Mouse (Mus musculus) kidney, embryonic 15.5 days (tissue): ENCODE measurements at regions not wholly inside any gene's neighbourhood (a gene's known extent, or its start where the extent isn't known, plus 50 kb on each side); places are given as distances from the start of the nearest gene placed in this dataset.

Experiments
- ATAC-seq: fragments of 200-750 bp; cut with Nextera tagmentation; replicated peaks from 2 replicates; pipeline ENCODE4 v1.8.0; 2017; ENCODE audit warnings: moderate TSS enrichment; ENCODE audit not compliant: low FRiP score
- H3K27ac ChIP-seq: fragments of 300-500 bp; sonication (generic); 2 replicates; pipeline ENCODE4 v1.5.1; 2015; ENCODE audit warnings: mild to moderate bottlenecking, inconsistent platforms
- H3K27me3 ChIP-seq: fragments of 300-500 bp; sonication (generic); 2 replicates; pipeline ENCODE4 v1.6.1; 2015; ENCODE audit warnings: inconsistent platforms
- H3K36me3 ChIP-seq: fragments of 300-500 bp; sonication (generic); 2 replicates; pipeline ENCODE4 v1.6.1; 2015; ENCODE audit warnings: inconsistent platforms
- H3K4me1 ChIP-seq: fragments of 300-500 bp; sonication (generic); 2 replicates; pipeline ENCODE4 v1.6.1; 2015; ENCODE audit warnings: inconsistent platforms
- H3K4me2 ChIP-seq: fragments of 300-500 bp; sonication (generic); 2 replicates; pipeline ENCODE4 v1.6.1; 2015; ENCODE audit warnings: moderate library complexity, mild to moderate bottlenecking, inconsistent platforms
- H3K4me3 ChIP-seq: fragments of 300-500 bp; sonication (generic); replicated peaks from 2 replicates; pipeline ENCODE4 v1.5.1; 2015; ENCODE audit warnings: mild to moderate bottlenecking, inconsistent platforms
- H3K9ac ChIP-seq: fragments of 300-500 bp; sonication (generic); 2 replicates; pipeline ENCODE4 v1.6.1; 2015; ENCODE audit warnings: mild to moderate bottlenecking, inconsistent platforms
- H3K9me3 ChIP-seq: fragments of 300-500 bp; sonication (generic); replicated peaks from 2 replicates; pipeline ENCODE4 v1.6.1; 2016; ENCODE audit warnings: inconsistent platforms
- WGBS: fragments of 180-500 bp; shearing (Covaris S2); methylation state at CpG from one replicate; pipeline ENCODE4 v1.1.7; 2015; ENCODE audit warnings: mixed read lengths; 5-methylcytosine and 5-hydroxymethylcytosine counted together

DNA sequence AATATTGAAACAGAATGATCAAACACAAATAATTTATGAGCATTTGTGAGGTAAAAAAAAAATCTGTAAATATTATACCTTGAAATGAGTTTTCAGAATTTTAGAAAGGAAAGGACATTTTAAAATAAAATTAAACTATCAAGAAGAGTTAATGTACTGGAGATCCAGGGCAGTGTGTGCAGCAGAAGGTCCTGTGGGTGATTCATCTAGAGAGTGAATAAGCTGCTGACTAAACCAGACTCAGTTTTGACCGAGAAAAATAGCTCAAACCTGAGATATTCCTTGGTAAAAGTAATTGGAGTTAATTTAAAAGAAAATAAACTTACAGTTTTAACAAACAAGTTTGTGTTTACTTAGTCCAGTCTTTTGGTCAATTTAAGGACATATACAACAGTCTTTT is 1118.6 kb upstream of the Celf2 start:
- WGBS, result 72% methylated on average over 1 of the region's 1 CpGs
- Histone ChIP-seq H3K27ac (no peak overlapping the region), H3K9ac (no peak overlapping the region)

DNA sequence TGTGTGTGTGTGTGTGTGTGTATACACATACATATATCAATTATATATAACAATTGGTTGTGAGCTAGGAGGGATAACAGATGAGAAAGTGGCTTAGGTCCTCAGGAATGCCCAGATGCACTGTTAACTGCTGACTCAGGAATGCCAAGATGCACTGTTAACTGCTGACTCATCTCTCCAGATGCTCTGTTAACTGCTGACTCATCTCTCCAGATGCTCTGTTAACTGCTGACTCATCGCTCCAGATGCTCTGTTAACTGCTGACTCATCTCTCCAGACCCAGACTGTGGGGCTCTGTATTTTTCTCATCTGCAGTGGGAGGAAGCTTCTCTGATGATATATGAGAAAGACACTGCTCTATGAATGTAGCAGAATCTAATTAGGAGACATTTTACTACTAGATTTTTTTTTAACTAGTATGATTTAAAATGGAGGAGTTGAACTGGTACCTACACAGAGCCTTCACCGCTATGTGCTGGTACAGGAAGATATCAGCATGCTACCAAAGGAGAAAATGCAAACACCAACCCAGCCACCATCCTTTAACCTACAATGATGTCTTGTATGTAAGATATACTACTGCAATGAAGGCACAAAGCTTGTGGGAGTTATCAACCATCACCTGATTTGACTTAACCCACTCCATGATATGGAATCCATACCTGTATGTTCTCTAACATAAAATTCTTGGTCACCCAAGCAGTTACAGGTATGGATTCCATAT is 1119.3 kb upstream of the Celf2 start:
- Histone ChIP-seq H3K9me3 (no peaks in the 10 kb centered on the region), H3K4me1 (no peaks in the 10 kb centered on the region), H3K36me3 (no peaks in the 10 kb centered on the region), H3K9ac (no peak overlapping the region), H3K4me2 (no peak overlapping the region), H3K27me3 (no peaks in the 10 kb centered on the region), H3K4me3 (no peak overlapping the region), H3K27ac (no peak overlapping the region)
- 91% methylated on average over 2 of the region's 2 CpGs for WGBS
- no peak for ATAC-seq

More for the DNA sequence above, 1118.6 kb upstream of the Celf2 start:
- no peak for ATAC-seq
- H3K27me3 ChIP-seq, result no peaks in the 10 kb centered on the region
- H3K9me3 ChIP-seq, result no peaks in the 10 kb centered on the region
- H3K36me3 ChIP-seq, result no peaks in the 10 kb centered on the region
- no peaks in the 10 kb centered on the region for H3K4me1 ChIP-seq
- no peak overlapping the region for H3K4me3 ChIP-seq
- no peak overlapping the region for H3K4me2 ChIP-seq

DNA sequence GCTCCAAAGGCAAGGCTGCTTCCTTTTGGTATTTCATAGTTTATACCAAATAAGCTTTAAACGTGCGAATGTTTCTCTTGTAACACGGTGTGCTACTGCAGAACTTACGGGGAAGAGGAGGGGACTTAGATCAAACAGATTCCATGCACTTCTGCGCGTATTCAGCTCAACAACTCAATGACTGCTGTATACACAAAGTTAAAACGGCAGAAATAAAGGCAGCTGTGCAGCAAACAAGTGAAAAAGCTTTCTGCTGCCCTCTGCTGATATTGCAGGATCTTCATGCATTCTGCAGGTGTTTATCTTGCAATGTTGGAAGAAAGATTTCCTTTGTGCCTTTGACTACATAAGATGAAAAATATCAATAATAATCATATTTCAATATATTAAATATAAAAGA is 1128.7 kb upstream of the Celf2 start:
- H3K9ac ChIP-seq, result no peak overlapping the region
- no peak overlapping the region for H3K4me2 ChIP-seq
- no peaks in the 10 kb centered on the region for H3K9me3 ChIP-seq
- H3K36me3 ChIP-seq, result no peaks in the 10 kb centered on the region
- H3K4me3 ChIP-seq, result no peak overlapping the region
- H3K27me3 ChIP-seq, result no peaks in the 10 kb centered on the region
- 55% methylated on average over 7 of the region's 7 CpGs for WGBS
- H3K27ac ChIP-seq, result no peak overlapping the region
- no peaks in the 10 kb centered on the region for H3K4me1 ChIP-seq
- no peak for ATAC-seq

DNA sequence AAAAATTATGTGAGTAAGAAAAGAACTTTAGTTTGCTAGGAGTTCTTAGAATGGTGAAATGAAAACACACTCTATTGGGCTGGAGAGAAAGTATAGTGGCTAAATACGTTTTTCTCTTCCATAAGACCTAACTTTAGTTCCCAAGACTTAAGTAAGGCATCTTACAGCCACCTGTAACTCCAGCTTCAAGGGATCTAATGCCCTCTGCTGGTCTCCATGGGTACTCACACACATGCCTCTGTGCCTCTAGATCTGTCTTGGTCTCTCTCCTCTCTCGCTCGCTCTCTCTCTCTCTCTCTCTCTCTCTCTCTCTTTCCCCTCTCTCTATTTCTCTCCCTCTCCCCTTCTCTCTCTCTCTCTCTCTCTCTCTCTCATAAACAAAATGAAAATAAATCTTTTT is 1129.9 kb upstream of the Celf2 start:
- no peak for ATAC-seq
- Histone ChIP-seq H3K36me3 (no peaks in the 10 kb centered on the region), H3K27ac (no peak overlapping the region), H3K4me3 (no peak overlapping the region), H3K4me2 (no peak overlapping the region), H3K27me3 (no peaks in the 10 kb centered on the region), H3K4me1 (no peaks in the 10 kb centered on the region), H3K9ac (no peak overlapping the region), H3K9me3 (no peaks in the 10 kb centered on the region)
- WGBS, result 62% methylated on average over 3 of the region's 3 CpGs

DNA sequence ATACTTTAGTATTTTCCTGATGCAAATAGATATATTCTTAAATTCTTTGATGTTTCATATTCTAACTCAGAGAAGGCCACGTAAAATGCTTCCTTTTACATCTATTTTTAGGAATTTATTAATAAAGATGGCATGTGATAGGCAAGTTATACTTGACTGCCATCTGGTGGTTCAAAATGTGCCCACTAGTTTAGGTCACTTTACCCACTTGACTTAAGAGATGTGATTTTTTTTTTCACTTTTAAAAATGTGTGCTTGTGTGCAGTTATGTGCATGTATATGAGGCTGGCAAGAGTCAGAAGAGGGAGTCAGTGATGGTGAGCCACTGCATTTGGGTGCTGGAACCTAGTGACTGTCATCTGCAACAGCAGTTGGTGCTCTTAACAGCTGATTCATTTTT is 1136.1 kb upstream of the Celf2 start:
- Histone ChIP-seq H3K4me3 (no peak overlapping the region), H3K9ac (no peak overlapping the region), H3K9me3 (no peaks in the 10 kb centered on the region), H3K27me3 (no peaks in the 10 kb centered on the region), H3K4me1 (no peaks in the 10 kb centered on the region), H3K4me2 (no peak overlapping the region), H3K36me3 (no peaks in the 10 kb centered on the region), H3K27ac (no peak overlapping the region)
- ATAC-seq, result no peak
- 58% methylated on average over 1 of the region's 1 CpGs for WGBS

DNA sequence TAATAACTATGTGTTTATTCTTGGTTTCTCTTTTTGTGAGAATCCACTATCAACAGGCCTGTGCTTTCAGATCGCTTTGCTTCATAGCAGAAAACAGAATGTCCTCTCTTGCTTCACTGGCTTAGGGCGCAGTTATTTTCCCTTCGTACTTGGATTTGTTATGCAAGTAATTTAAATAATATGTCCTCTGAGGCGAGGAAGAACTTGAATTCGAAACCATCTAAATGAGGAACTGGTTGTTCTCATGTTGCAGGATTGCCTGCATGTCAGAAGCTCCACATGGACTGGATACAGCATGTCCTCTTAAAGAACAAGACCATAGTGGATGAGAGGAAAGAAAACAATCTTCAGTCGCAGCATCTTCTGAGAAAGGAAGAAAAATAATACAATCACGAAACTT is 1151.2 kb upstream of the Celf2 start:
- WGBS, result 83% methylated on average over 7 of the region's 7 CpGs
- H3K27ac ChIP-seq, result no peak overlapping the region
- no peaks in the 10 kb centered on the region for H3K36me3 ChIP-seq
- H3K9ac ChIP-seq, result no peak overlapping the region
- no peaks in the 10 kb centered on the region for H3K27me3 ChIP-seq
- no peaks in the 10 kb centered on the region for H3K4me1 ChIP-seq
- no peak for ATAC-seq
- no peaks in the 10 kb centered on the region for H3K9me3 ChIP-seq
- no peak overlapping the region for H3K4me3 ChIP-seq
- H3K4me2 ChIP-seq, result no peak overlapping the region

DNA sequence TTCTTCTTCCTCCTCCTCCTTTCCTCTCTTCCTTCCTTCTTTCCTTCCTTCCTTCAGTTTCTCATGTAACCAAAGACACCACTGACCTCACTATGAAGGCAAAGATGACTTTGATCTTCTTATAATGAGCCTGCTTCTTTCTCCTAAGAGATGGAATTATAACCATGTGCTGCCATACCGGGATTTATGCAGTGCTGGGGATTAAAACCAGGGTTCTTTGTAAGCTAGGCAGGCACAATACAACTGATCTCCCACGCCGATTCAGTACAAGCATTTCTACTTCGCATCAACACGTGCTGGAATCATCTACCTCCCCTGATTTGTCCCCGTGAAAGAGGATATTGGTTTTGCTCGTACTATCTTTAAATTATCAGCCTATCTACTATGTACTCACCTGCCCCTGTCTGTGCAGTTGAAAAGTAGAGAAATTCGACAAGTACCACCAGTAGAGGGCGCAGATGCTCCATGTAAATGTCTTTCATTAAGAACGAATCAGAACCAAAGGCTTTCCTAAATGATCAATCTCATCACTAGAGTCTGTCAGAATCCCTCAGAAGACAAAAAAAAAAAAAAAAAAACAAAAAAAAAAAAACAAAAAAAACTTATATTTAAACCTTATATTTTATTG is 1164.5 kb upstream of the Celf2 start:
- peaks cover 23% of the 10 kb centered on the region for H3K27me3 ChIP-seq
- ATAC-seq, result no peak
- no peaks in the 10 kb centered on the region for H3K36me3 ChIP-seq
- no peak overlapping the region for H3K9ac ChIP-seq
- no peak overlapping the region for H3K4me3 ChIP-seq
- 20% methylated on average over 10 of the region's 10 CpGs for WGBS
- H3K4me2 ChIP-seq, result no peak overlapping the region
- no peaks in the 10 kb centered on the region for H3K9me3 ChIP-seq
- no peaks in the 10 kb centered on the region for H3K4me1 ChIP-seq
- no peak overlapping the region for H3K27ac ChIP-seq

DNA sequence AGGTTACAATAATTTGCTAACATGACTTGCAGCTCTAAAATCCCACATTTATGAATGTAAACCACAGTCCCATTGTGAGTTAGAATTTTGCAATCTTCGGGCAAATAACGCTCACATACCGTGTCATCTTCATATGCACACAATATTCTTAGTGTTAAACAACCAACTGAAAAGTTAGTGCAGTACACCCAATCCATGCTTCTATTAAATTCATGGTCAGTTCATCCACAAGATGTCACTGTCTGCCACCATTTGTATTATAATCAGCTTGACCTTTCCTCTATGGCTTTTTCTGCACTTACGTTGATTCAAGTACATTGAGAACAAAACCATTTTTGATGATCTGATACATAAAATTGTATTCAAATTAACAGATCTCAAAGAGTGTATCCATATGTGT is 1166.2 kb upstream of the Celf2 start:
- H3K27me3 ChIP-seq, result peaks cover 21% of the 10 kb centered on the region
- no peaks in the 10 kb centered on the region for H3K9me3 ChIP-seq
- no peak overlapping the region for H3K27ac ChIP-seq
- ATAC-seq, result no peak
- WGBS, result 72% methylated on average over 4 of the region's 4 CpGs
- no peak overlapping the region for H3K4me2 ChIP-seq
- no peak overlapping the region for H3K4me3 ChIP-seq
- H3K4me1 ChIP-seq, result no peaks in the 10 kb centered on the region
- no peak overlapping the region for H3K9ac ChIP-seq
- no peaks in the 10 kb centered on the region for H3K36me3 ChIP-seq

DNA sequence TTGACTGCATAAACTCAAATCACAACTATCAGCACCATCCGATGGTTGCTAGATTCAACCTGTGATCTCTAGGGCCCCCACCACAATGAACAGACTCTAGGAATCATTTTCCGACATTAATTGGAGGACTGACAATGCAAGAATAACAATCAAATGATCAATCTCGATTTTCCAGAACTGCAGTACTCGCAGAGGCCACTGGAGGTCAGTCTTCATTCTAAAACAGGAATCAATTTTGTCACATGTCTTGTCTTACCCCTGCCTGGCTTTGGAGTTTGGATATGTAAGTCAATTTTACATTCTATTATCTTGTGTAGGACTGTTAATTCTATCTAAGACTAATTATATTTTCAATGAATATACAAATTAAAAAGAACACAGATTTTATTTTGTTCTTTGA is 1167.2 kb upstream of the Celf2 start:
- no peak overlapping the region for H3K9ac ChIP-seq
- ATAC-seq, result no peak
- no peaks in the 10 kb centered on the region for H3K36me3 ChIP-seq
- no peaks in the 10 kb centered on the region for H3K9me3 ChIP-seq
- no peak overlapping the region for H3K4me2 ChIP-seq
- no peak overlapping the region for H3K27ac ChIP-seq
- no peak overlapping the region for H3K4me3 ChIP-seq
- 13% methylated on average over 4 of the region's 4 CpGs for WGBS
- H3K27me3 ChIP-seq, result peaks cover 19% of the 10 kb centered on the region
- H3K4me1 ChIP-seq, result no peaks in the 10 kb centered on the region

DNA sequence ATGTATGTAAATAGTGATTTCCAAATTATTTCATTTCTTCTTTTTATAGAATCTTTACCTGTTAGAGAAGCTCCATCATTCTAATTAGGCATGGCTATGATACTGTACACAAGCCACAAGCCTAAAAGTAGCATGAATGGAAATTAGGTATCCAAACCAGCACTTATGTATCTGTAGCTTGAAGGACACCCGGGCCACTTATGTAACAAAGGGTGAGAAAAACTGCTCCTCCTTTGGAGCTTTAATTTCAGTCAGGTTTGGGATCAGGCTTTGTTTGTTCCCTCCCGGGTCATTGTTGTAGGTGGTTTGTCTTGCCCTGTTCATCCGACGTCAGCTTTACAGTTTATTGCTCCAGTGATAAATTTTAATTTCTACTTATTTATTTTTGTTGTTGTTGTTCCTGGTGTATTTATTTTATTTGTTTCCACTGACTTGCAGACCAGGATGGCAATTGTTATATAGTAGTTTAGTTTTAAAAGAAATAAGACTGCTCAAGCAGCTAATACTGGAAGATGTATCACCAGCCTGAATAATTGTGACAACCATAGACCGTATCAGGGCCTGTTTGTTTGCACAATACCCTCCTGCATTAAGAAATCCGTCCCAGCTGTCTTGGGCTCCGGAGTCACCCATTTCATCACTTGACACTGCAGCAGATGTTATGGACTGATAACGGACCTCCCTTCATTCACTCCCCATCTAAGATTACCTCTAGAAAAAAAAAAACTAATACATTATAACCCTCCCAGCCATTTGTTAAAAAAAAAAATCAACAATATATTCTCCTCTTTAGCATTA is 1181.7 kb upstream of the Celf2 start:
- no peak overlapping the region for H3K4me3 ChIP-seq
- H3K9ac ChIP-seq, result no peak overlapping the region
- WGBS, result 33% methylated on average over 8 of the region's 8 CpGs
- no peak overlapping the region for H3K4me2 ChIP-seq
- no peak for ATAC-seq
- no peaks in the 10 kb centered on the region for H3K27me3 ChIP-seq
- H3K36me3 ChIP-seq, result no peaks in the 10 kb centered on the region
- no peaks in the 10 kb centered on the region for H3K9me3 ChIP-seq
- no peak overlapping the region for H3K27ac ChIP-seq
- no peaks in the 10 kb centered on the region for H3K4me1 ChIP-seq

DNA sequence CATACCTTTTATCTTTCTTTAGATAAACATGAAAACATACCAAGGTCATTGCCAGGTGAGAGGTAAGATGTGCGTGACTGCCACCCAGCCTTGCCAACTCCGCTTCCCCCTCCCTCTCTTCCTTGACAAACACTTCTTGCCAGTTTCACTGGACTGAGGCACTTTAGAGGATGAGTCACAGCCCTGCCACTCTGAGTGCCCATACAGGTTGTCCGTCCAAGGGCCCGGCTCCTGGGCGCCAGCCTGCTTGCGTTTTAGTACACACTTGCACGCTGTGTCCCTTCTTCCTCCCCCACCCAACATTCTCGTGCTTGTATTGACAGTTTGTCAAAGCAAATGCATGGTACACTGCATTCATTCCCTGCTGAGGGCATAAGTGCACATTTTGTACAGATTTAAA is 1151.7 kb upstream of the 4930412O13Rik start:
- WGBS, result 68% methylated on average over 8 of the region's 8 CpGs
- no peaks in the 10 kb centered on the region for H3K36me3 ChIP-seq
- ATAC-seq, result no peak
- no peak overlapping the region for H3K4me2 ChIP-seq
- H3K4me3 ChIP-seq, result no peak overlapping the region
- no peaks in the 10 kb centered on the region for H3K4me1 ChIP-seq
- no peak overlapping the region for H3K9ac ChIP-seq
- no peak overlapping the region for H3K27ac ChIP-seq
- no peaks in the 10 kb centered on the region for H3K27me3 ChIP-seq
- no peaks in the 10 kb centered on the region for H3K9me3 ChIP-seq

DNA sequence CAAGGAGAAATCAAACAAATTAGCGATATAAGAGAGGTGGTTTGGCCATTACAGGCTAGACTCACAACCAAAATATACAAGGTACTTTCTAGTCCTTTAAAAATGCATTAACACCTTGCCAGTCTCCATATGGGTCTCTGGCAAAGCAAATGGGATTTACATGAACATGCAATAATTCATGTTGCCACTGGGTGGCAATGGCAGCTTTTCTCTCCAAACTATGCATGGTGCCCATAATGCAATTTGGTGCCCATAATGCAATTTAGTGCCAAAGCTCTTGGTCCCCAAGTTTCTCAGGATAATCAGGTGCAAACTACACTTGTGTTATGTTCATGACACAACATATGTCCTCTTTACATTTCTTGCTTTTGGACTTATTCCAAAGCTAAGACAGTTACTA is 1126.9 kb upstream of the 4930412O13Rik start:
- Histone ChIP-seq H3K4me1 (0 out of 2 replicates have a peak, but pooled peaks cover 2% of the 10 kb centered on the region), H3K27ac (no peak overlapping the region), H3K4me3 (no peak overlapping the region), H3K9me3 (no peaks in the 10 kb centered on the region), H3K9ac (no peak overlapping the region), H3K4me2 (no peak overlapping the region), H3K27me3 (no peaks in the 10 kb centered on the region), H3K36me3 (no peaks in the 10 kb centered on the region)
- no peak for ATAC-seq
- WGBS, result 17% methylated on average over 1 of the region's 1 CpGs
